Mouse (Mus musculus) adrenal gland, adult 8-10 months (tissue): ENCODE data around the gene Cpne4. TPM values are rescaled to one million over a fixed set of nuclear protein-coding genes. Genes with fewer than 3 reads are reported as not detected.
A peak's percentile ranks its signal among the peaks of the same experiment; 100 is the strongest.

Experiments
- DNase-seq: peaks from one replicate; pipeline ENCODE4 v3.0.0; 2022
- total RNA-seq, 4 experiments: library from RNA; stranded (reverse); gene quantifications; 2 replicates each; pipeline ENCODE4 v1.2.4; 2022

The Cpne4 gene
- total RNA-seq, 4 experiments from 2014 or later, result 0.19 to 0.45 (median 0.37) TPM; not detected in 1

- DNase-seq, result peak; percentile 40
These were observed 146.1 kb downstream of the Cpne4 start for GRCm38 (mm10) chr9:104693145-104693544.

- DNase-seq, result no peak
These were observed 163.7 kb downstream of the Cpne4 start for GRCm38 (mm10) chr9:104710831-104711230.

DNA sequence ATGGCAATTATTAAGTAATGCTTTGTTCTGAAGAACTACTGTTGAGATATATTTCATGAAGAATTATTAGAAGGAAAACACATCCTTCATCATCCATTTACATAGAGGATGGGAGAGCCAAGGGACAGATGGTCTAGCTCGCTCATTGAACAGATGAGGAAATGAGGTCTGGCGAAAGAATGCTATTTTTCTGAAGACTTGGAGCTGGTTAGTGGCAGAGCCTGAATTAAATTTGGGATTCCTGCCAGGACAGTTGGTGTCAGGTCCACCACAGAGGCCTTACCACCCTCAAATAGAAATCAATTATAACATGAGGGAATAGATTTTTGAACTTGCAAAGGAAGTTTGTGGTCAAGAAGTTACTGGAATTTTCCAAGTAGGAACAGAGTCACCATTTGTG, 178.2 kb downstream of the Cpne4 start:
- no peak for DNase-seq

DNA sequence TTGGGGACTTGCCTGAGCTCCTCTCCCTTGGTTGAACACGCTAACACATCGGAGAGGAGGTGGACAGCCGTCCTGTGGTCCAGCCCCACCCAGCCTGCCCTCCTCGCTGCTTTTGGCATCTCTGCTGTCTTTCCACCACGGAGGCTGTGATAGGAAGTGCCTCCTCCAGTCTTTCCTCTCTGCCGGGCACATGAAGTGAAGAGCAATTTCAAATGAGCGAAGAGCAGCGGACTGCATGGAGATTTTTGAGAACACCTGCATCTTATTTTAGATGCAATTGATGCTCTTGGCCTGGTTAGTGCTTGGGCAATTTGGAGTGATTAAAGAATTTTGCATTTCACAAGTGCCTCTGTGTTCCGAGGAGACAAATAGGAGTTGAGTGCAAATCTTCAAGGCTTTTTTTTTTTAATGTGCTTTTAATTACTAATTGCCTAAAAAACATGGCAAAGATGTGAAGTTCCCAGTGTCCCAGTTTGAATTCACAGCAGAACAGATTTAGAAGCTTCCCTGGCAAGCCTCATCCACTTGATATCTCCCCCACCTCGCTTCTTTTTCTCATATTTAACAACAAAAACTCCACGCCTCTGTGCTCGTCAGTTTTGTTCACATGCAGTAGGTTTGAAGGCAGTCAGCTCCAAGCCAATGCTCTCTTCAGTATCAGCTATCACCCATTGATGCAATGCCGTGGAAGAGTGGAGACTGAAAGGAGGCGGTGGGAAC, 195.7 kb downstream of the Cpne4 start:
- no peak for DNase-seq

- no peak for DNase-seq
These were observed 208.4 kb downstream of the Cpne4 start for GRCm38 (mm10) chr9:104755519-104755918.

GRCm38 (mm10) chr9:104760031-104760430, 212.9 kb downstream of the Cpne4 start:
- DNase-seq, result no peak

DNA sequence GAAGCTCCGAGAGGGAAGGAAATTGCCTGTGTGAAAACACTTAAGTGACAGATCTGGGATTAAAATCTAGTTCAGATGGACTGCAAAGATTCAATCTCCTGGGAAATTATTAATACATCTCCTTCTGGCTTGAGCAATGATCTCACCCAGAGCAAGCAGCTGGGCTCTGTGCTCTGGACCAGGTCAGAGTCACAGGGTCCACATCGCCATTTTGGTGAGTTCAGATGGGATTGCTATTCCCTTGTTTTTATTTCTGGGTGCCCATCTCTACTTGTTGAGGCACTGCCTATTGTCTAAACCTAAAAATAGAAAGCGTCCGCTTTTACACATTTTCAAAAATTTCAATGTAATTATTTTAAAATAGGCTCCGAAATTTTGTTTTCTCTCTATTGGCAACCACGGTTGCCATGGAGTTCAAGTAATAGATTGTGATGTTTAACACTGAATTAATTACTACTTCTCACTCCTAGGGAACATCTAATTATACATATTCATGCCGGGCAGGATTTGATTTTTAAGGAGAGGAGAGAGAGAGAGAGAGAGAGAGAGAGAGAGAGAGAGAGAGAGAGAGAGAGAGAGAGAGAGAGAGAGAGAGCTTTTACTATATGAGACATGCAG, 229.2 kb downstream of the Cpne4 start:
- DNase-seq, result no peak

DNA sequence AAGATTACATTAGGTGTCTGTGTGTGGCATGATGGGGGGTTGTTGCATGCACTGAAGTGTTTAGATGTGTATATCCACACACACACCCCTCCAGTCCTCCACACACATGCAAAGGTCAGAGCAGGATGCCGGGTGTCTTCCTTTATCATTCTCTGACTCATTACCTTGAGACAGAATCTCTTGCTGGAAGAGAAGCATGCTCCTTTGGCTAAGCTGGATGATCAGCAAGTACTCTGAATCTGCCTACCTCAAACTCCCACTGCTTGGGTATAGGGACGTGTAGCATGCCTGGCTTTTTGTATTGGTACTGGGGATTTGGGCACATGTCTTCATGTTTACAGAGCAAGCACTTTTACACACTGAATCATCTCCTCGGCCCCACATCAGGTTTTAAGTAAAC, 230.0 kb downstream of the Cpne4 start:
- no peak for DNase-seq

DNA sequence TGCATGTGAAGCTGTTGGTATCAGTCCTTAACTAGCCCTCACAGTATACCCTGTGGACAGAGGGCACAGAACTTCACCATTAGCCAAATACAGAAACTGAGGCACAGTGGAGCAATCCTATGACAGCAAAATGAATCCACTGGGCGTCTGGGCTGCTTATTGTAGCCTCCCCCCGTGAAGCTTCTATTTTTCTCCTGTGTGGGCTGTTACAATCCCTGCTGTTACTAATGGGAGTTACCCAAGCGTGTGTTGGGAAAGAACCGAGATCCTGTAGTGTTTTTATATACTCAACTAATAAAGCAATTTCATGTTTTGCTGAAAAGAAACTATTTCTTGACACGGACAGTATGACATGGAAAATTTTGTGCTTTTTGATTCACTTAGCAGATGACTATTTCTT, 230.7 kb downstream of the Cpne4 start:
- no peak for DNase-seq

- DNase-seq, result no peak
These were observed 249.5 kb downstream of the Cpne4 start for GRCm38 (mm10) chr9:104796601-104797000.

DNA sequence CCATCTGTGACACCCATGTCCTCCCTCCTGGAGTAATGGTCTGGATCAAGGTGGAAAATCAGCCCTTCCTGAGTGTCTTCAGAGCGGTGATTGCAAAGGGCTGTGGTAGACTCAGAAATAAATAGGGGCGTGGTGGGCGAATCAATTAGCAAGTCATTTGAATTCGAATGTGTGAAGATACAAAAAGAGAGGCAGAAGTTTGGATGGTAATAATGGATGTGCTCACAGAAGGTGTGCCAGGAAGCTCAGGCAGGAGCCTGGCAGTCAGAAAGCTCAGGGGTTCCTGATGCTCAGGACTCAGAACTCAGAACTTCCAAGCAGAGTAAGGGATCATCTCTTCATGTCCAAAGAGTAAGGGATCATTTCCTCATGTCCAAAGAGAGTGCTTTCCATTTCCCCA, 257.7 kb downstream of the Cpne4 start:
- DNase-seq, result no peak

DNA sequence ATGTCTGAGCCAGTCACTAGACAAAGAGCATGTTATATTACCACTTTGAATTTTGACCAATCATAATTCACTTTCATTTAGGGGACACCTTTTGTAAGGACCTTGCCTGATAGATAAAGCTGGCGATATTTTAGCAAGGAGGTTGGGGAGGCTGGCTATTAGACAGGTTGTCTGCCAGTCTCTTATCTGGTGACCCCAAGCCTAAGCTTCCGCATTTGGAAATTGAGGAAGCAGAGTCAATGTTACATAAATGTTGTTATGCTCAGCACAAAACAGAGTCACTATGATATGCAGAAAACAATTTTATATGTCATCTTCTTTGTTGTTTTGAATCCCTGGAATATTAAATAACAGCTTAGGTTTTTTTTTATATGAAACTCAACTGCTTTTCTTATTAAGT, 267.6 kb downstream of the Cpne4 start:
- DNase-seq, result no peak

- no peak for DNase-seq
These were observed 281.6 kb downstream of the Cpne4 start for GRCm38 (mm10) chr9:104828646-104829045.

- DNase-seq, result no peak
These were observed 286.0 kb downstream of the Cpne4 start for GRCm38 (mm10) chr9:104832934-104833539.

DNA sequence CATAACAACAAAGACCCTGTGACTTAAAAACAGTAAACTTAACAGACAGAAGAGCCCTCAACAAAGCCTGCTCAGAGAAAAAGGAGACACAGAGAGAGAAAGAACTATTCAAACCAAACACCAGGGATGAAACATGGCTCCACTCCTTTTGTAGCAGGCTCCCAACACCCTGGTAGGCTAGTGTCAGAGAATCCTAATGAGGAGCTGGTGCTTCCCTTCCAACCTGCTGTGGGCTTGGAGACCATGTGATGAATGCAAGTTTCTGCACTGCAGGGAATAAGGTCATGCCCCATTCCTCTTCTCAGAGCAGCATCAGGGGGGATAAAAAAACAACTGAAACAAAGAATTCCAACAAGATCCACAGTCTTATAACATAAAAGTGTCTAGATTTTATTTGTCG, 290.8 kb downstream of the Cpne4 start:
- DNase-seq, result no peak

- DNase-seq, result no peak
These were observed 294.2 kb downstream of the Cpne4 start for GRCm38 (mm10) chr9:104841278-104841677.

DNA sequence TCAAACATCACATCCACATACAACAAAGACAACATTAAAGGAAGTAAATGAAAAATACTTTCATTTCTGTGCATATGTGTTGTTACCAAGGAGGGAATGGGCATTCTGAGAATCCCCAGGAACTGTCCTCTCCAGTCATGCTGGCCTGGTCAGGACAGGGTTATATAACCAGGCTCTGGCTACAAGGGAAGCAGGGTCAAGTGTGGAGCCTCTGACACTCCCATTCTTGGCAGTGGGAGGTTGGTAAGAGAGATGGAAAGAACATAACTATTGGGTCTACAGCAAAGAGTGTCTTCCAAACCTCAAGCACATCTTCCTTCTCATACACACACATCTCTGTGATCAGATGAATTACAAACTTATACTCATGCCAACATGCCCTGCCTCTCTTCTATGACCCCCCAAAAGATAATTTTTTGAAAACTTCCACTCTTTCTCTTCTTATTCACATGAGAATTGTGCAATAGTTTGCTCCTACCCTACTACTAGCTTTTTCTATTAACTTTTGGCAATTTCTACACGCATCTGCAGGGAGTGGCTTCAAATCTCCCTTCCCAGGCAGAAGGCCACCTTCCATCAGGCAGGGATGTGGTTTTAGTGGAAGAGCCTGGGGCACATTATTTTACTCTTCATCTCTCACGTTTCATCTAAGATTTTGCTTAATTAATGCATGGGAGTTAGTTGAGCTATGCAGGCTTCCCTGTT, 298.3 kb downstream of the Cpne4 start:
- DNase-seq, result no peak

- DNase-seq, result no peak
These were observed 306.6 kb downstream of the Cpne4 start for GRCm38 (mm10) chr9:104853701-104854100.

DNA sequence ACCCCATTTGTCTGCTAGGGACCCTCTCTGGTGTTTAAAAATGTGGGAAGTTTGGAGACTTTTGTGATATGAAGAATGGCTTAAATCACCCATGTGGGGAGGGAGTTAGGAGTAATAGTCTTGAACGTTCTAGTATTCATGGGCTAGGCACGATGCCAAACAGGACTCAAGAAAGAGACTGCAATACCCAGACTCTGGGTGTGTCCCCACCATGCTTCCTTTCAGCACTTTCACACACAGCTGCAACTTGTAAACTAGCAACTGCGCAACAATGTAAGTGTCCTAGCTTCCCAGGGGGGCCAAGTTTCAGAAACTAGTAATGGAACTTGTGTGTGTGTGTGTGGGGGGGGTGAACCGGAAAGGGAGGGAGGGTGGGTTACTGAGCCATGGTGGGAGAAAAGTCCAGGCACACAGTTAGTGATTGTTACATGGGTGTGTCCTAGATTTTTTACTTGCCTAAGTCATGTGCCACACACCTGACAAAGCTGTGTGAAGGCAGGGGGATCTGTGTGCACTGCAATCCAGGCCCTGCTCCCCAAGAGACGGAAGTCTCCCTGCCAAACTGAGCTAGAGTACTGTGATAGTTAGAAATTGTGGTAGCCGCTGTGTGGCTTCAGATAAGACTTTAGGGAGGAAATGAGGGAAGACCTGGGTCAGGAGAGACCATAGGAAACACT, 307.3 kb downstream of the Cpne4 start:
- no peak for DNase-seq

- DNase-seq, result no peak
These were observed 318.7 kb downstream of the Cpne4 start for GRCm38 (mm10) chr9:104865830-104866229.

GRCm38 (mm10) chr9:104872586-104872985, 325.5 kb downstream of the Cpne4 start:
- DNase-seq, result no peak

- no peak for DNase-seq
These were observed 327.1 kb downstream of the Cpne4 start for GRCm38 (mm10) chr9:104874157-104874556.

- no peak for DNase-seq
These were observed 329.9 kb downstream of the Cpne4 start for GRCm38 (mm10) chr9:104877014-104877413.
